Mouse (Mus musculus) bone marrow, adult 2 months (tissue): ENCODE measurements around the gene Rgs7. TPM values are rescaled to one million over a fixed set of nuclear protein-coding genes. Genes with fewer than 3 reads are reported as not detected.

Experiments used
- H3K27ac ChIP-seq: fragments of 200-500 bp; 2 replicates; pipeline ENCODE4 v1.5.1; 2012; ENCODE audit warnings: low read depth, mild to moderate bottlenecking, control low read depth, inconsistent platforms, low read length; ENCODE audit not compliant: control insufficient read depth, poor library complexity, insufficient read depth
- H3K4me1 ChIP-seq: fragments of 200-500 bp; 2 replicates; pipeline ENCODE4 v1.6.1; 2011; ENCODE audit warnings: low read length; ENCODE audit not compliant: control insufficient read depth, insufficient read depth
- H3K4me3 ChIP-seq: fragments of 200-500 bp; replicated peaks from 2 replicates; pipeline ENCODE3; 2011; ENCODE audit warnings: mild to moderate bottlenecking, low read depth, low read length, control low read depth; ENCODE audit not compliant: control insufficient read depth
- CTCF ChIP-seq: fragments of 200-500 bp; IDR thresholded peaks from 2 replicates; pipeline ENCODE4 v1.5.1; 2011; ENCODE audit warnings: low read length, control low read depth; ENCODE audit not compliant: control insufficient read depth, insufficient read depth
- POLR2A ChIP-seq: fragments of 200-500 bp; IDR thresholded peaks from 2 replicates; pipeline ENCODE4 v1.6.1; 2011; ENCODE audit warnings: low read depth, mild to moderate bottlenecking, control low read depth, low read length, borderline replicate concordance; ENCODE audit not compliant: control insufficient read depth
- WGBS: fragments of 180-500 bp; shearing (Covaris S2); methylation state at CpG from one replicate; pipeline ENCODE4 v1.1.7; 2018; 5-methylcytosine and 5-hydroxymethylcytosine counted together
- polyA plus RNA-seq: library from polyadenylated mRNA; stranded (reverse); fragments of >200 nt; gene quantifications from 2 replicates; pipeline ENCODE4 v1.2.4, GENCODE M21; 2011; ENCODE audit warnings: low replicate concordance; ENCODE audit not compliant: missing spikeins, insufficient read depth, insufficient read length

The Rgs7 gene
- polyA plus RNA-seq, 1 experiment: not detected

GRCm38 (mm10) chr1:175359411-175360366 lies 132.6 kb downstream of the Rgs7 start:
- 48% methylated on average over 7 of the region's 7 CpGs for WGBS
- no peak for TF ChIP-seq POLR2A
- no peak for TF ChIP-seq CTCF
- Histone ChIP-seq H3K4me3 (no peak overlapping the region), H3K4me1 (no peaks in the 10 kb centered on the region), H3K27ac (no peak overlapping the region)

DNA sequence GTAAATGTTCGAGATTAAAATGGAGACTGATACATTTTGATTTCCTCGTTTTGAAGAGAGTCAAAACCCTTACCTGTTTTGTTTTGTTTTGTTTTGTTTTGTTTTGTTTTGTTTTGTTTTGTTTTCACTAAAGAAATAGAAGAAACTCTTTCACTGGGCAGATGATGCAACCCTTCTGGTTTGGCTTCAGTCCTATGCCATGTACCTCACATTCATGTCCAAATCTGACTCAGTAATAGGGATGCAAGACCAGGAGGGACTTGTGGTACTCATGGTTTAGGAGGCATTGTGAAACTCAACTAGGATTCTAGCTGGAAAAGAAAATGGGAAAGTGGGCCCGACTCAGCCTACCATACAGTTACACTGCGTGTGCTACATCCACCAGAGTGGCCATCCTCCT lies 139.4 kb downstream of the Rgs7 start:
- H3K4me1 ChIP-seq: no peaks in the 10 kb centered on the region
- H3K4me3 ChIP-seq: no peak overlapping the region
- TF ChIP-seq CTCF (no peak), POLR2A (no peak)
- H3K27ac ChIP-seq: no peak overlapping the region
- WGBS: 70% methylated on average over 4 of the region's 4 CpGs

DNA sequence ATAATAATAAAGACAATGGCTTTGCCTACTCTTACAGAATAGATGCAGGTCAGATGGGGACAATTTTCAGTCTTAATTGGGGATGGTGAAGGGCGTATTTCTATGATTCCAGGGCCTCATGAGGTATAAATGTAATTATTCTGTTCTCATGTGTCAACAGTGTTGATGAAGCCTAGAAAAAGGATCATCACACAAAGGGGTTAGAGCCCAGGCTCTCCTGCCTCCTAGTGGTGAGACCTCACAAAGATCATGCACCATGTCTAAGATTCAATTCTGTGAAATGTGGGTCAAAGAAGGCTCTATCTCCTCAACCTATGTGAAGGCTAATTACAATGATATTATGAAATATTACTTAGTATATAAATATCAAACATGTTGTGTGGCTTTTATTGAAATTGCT lies 146.1 kb downstream of the Rgs7 start:
- TF ChIP-seq CTCF (no peak), POLR2A (no peak)
- WGBS: 61% methylated on average over 1 of the region's 1 CpGs
- no peak overlapping the region for H3K27ac ChIP-seq
- no peaks in the 10 kb centered on the region for H3K4me1 ChIP-seq
- H3K4me3 ChIP-seq: no peak overlapping the region

- 81% methylated on average over 4 of the region's 4 CpGs for WGBS
- no peak overlapping the region for H3K27ac ChIP-seq
- H3K4me1 ChIP-seq: no peaks in the 10 kb centered on the region
- TF ChIP-seq CTCF (no peak), POLR2A (no peak)
- no peak overlapping the region for H3K4me3 ChIP-seq
These were observed 156.1 kb downstream of the Rgs7 start for GRCm38 (mm10) chr1:175336191-175336590.

DNA sequence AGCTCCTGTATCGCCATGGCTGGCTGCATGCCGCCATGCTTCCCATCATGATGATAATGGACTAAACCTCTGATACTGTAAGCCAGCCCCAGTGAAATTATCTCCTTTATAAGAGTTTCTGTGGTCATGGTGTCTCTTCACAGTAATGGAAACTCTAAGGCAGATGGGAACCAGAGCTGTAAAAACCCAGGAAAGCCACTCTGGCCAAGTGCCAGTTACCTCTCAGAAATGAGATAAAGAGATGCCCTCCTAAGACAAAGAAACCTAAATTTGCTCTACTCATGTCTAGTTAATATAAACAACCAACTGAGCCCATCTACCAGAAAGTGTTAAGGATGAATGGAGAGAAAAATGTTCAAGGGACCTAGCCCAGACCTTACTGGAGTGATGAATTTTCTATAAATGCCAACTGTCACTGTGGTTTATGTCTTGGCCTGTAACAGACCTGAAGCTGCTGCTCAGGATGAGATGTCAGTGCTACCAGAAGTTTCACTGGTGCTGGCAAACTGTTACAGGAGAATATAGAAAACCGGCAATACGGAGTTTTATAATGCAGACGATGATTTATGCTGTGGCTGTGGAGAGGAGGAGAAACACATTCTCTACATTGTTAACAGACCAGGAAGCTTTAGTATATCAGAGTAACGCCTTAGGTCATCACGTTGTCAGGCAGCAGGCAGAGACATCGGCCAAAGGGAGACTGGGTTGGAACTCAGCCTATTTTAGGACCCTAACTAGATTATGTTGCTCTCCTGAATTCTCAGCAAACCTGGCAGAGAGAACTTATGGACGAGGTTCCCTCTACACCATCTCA lies 159.1 kb downstream of the Rgs7 start:
- no peak overlapping the region for H3K27ac ChIP-seq
- H3K4me1 ChIP-seq: no peaks in the 10 kb centered on the region
- 78% methylated on average over 9 of the region's 9 CpGs for WGBS
- TF ChIP-seq POLR2A (no peak), CTCF (no peak)
- no peak overlapping the region for H3K4me3 ChIP-seq

GRCm38 (mm10) chr1:175329934-175330471 lies 162.3 kb downstream of the Rgs7 start:
- H3K4me1 ChIP-seq: no peaks in the 10 kb centered on the region
- TF ChIP-seq CTCF: no peak
- TF ChIP-seq POLR2A: no peak
- H3K27ac ChIP-seq: no peak overlapping the region
- WGBS: 68% methylated on average over 3 of the region's 3 CpGs
- no peak overlapping the region for H3K4me3 ChIP-seq

DNA sequence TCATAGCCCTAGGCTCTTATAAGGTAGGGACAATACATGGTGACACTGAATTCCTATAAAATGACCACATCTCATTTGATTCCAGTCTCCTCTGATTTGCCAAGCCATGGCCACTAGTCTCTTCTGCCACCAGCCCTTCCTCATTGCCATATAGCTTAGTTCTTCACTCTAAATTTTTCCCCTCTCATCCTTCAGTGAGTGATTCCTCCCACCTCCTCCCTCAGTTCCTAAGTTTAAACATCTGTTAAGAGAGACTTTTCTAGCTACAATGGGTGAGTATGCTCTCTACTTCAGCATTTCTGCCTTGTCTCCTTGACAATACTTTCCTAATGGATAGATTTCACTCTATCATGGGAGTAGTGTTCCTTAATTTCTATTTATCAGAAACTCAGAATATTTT lies 169.5 kb downstream of the Rgs7 start:
- TF ChIP-seq CTCF: no peak
- no peak for TF ChIP-seq POLR2A
- H3K4me3 ChIP-seq: no peak overlapping the region

GRCm38 (mm10) chr1:175319205-175319604 lies 173.1 kb downstream of the Rgs7 start:
- no peak for TF ChIP-seq POLR2A
- no peak for TF ChIP-seq CTCF
- 81% methylated on average over 9 of the region's 9 CpGs for WGBS
- Histone ChIP-seq H3K27ac (no peak overlapping the region), H3K4me3 (no peak overlapping the region), H3K4me1 (no peaks in the 10 kb centered on the region)

More for the DNA sequence above, 169.5 kb downstream of the Rgs7 start:
- Histone ChIP-seq H3K4me1 (no peaks in the 10 kb centered on the region), H3K27ac (no peak overlapping the region)
